32 mouse cellular contexts compared by ENCODE assay signal in the genomic region with DNA sequence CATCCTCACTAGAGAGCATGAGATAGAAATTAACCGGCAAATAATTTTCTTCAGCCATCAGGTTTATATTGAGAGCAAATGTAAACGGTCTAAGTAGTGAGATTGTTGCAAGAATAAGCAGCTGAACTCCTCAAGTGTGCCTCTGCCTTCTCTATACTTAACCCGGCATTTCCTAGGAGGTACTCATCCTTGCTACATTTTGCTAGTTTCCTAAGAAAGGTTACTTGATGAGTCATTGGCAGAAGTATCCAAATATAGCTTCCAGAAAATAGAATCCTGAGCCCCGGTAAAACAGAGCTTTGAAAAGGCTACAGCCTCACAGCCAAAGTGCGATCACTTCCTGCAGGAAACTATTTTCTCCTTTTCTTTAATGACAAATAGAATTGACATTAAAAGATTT. TPM values are rescaled to one million over a fixed set of nuclear protein-coding genes. Genes with fewer than 3 reads are reported as not detected.
DNase-seq lines count a peak whose midpoint lies in the region; ATAC-seq and TF ChIP-seq lines count a peak whose summit lies in the region.
"Had no signal": no experiment of that assay in that cellular context is flagged by ENCODE, and none has a peak within 500 bp of the region (broad histone marks: within the 10 kb centered on the region; RNA-seq: fewer than 3 reads in every experiment).

No protein-coding gene starts in this region.

- H3K4me2 ChIP-seq in heart, embryonic 13.5 days: no peak overlapping the region
- H3K4me2 ChIP-seq in forebrain, embryonic 14.5 days (ENCODE audit: low read length): no peak overlapping the region
- H3K4me2 ChIP-seq: forebrain, embryonic 15.5 days; hindbrain, embryonic 15.5 days; limb, embryonic 15.5 days; liver, embryonic 13.5 days; midbrain, embryonic 13.5 days; neural tube, embryonic 15.5 days had no signal

- peaks cover 16% of the 10 kb centered on the region for H3K4me1 ChIP-seq in heart, embryonic 13.5 days
- 0 out of 2 replicates have a peak, but pooled peaks cover 2% of the 10 kb centered on the region for H3K4me1 ChIP-seq in olfactory bulb, adult 2 months (ENCODE audit: control insufficient read depth, insufficient read depth, low read length)
- no peaks in the 10 kb centered on the region for H3K4me1 ChIP-seq in forebrain, embryonic 14.5 days (ENCODE audit: control insufficient read depth, insufficient read depth, low read length)
- H3K4me1 ChIP-seq: forebrain, embryonic 15.5 days; hindbrain, embryonic 15.5 days; limb, embryonic 10.5 days; neural tube, embryonic 15.5 days had no signal

- no peak for DNase-seq in heart, adult 11 months
- DNase-seq in 3T3-L1 (ENCODE audit: low read depth, low spot score): peak; percentile 69
- DNase-seq in NIH3T3 (ENCODE audit: low read depth): peak; percentile 61
- no peak for DNase-seq in thymus, postnatal 36 days
- DNase-seq in forebrain, embryonic 14.5 days (ENCODE audit: low spot score): no peak
- DNase-seq: adrenal gland, adult 8-10 months; B cell, adult 2 months; cerebellum, adult 11 months; cerebellum, adult 9-10 months; cerebellum, postnatal 36 days; gastrocnemius, postnatal 10 days; kidney, adult 18-20 months; kidney, postnatal 36 days; liver, embryonic 13.5 days; lung, adult 2 months; lung, postnatal 10 days; right cerebral cortex, postnatal 4 days; thymus, adult 2 months; thymus, postnatal 4 days had no signal

- H3K27ac ChIP-seq in heart, embryonic 13.5 days (replicated peaks): peak overlapping the region; percentile 16; the same call in 1 of the 2 replicates
- H3K27ac ChIP-seq in olfactory bulb, adult 2 months (ENCODE audit: insufficient read depth, low read depth, low read length): peak overlapping the region; percentile 87
- H3K27ac ChIP-seq in forebrain, embryonic 14.5 days (ENCODE audit: low read depth, low read length): no peak overlapping the region
- H3K27ac ChIP-seq: forebrain, embryonic 15.5 days; hindbrain, embryonic 15.5 days; layer of hippocampus, adult 2 months; limb, embryonic 10.5 days; limb, embryonic 15.5 days; liver, embryonic 13.5 days; macrophage; midbrain, embryonic 13.5 days; neural tube, embryonic 15.5 days; stomach, postnatal 0 days had no signal

- TF ChIP-seq CTCF in olfactory bulb, adult 2 months (IDR thresholded peaks at IDR 0.05; ENCODE audit: insufficient read depth, low read depth, low read length): no peak

- no peaks in the 10 kb centered on the region for H3K36me3 ChIP-seq in heart, embryonic 13.5 days
- H3K36me3 ChIP-seq in forebrain, embryonic 14.5 days (ENCODE audit: control insufficient read depth, insufficient read depth, low read length): no peaks in the 10 kb centered on the region
- H3K36me3 ChIP-seq: forebrain, embryonic 15.5 days; heart, embryonic 10.5 days; hindbrain, embryonic 15.5 days; limb, embryonic 10.5 days; limb, embryonic 15.5 days; liver, embryonic 13.5 days; midbrain, embryonic 13.5 days; neural tube, embryonic 15.5 days had no signal

- no peak for ATAC-seq in heart, embryonic 13.5 days (ENCODE audit: extremely low read depth, insufficient number of reproducible peaks, low FRiP score, low TSS enrichment)
- ATAC-seq in forebrain, embryonic 14.5 days: no peak
- ATAC-seq: forebrain, embryonic 15.5 days; inflammation-experienced regulatory T-cells, adult 6 months; midbrain, embryonic 13.5 days had no signal

- no peaks in the 10 kb centered on the region for H3K9me3 ChIP-seq in heart, embryonic 13.5 days
- no peaks in the 10 kb centered on the region for H3K9me3 ChIP-seq in forebrain, embryonic 14.5 days (replicated peaks; ENCODE audit: control insufficient read depth, low read length)
- H3K9me3 ChIP-seq: forebrain, embryonic 15.5 days; heart, embryonic 10.5 days; hindbrain, embryonic 15.5 days; limb, embryonic 10.5 days; limb, embryonic 15.5 days; liver, embryonic 13.5 days; midbrain, embryonic 13.5 days; neural tube, embryonic 15.5 days had no signal

- H3K9ac ChIP-seq in heart, embryonic 13.5 days: no peak overlapping the region
- H3K9ac ChIP-seq in forebrain, embryonic 14.5 days (ENCODE audit: low read length): no peak overlapping the region
- H3K9ac ChIP-seq: forebrain, embryonic 15.5 days; hindbrain, embryonic 15.5 days; limb, embryonic 15.5 days; liver, embryonic 13.5 days; midbrain, embryonic 13.5 days; neural tube, embryonic 15.5 days had no signal

- TF ChIP-seq POLR2A in olfactory bulb, adult 2 months (IDR thresholded peaks at IDR 0.05; ENCODE audit: insufficient read depth, low read depth, low read length): no peak

- no peaks in the 10 kb centered on the region for H3K27me3 ChIP-seq in heart, embryonic 13.5 days (replicated peaks)
- no peaks in the 10 kb centered on the region for H3K27me3 ChIP-seq in forebrain, embryonic 14.5 days (replicated peaks; ENCODE audit: control insufficient read depth, insufficient read depth, low read length)
- H3K27me3 ChIP-seq: forebrain, embryonic 15.5 days; hindbrain, embryonic 15.5 days; limb, embryonic 15.5 days; liver, embryonic 13.5 days; midbrain, embryonic 13.5 days; neural tube, embryonic 15.5 days had no signal

- 51% methylated on average over 5 of the region's 5 CpGs for WGBS in heart, embryonic 13.5 days
- WGBS in olfactory bulb, adult 2 months: 31% methylated on average over 5 of the region's 5 CpGs
- 94% methylated on average over 5 of the region's 5 CpGs for WGBS in forebrain, embryonic 14.5 days

- H3K4me3 ChIP-seq in heart, embryonic 13.5 days: no peak overlapping the region
- no peak overlapping the region for H3K4me3 ChIP-seq in olfactory bulb, adult 2 months (ENCODE audit: insufficient read depth, low read depth, low read length)
- no peak overlapping the region for H3K4me3 ChIP-seq in forebrain, embryonic 14.5 days (ENCODE audit: low read depth, low read length)
- H3K4me3 ChIP-seq: forebrain, embryonic 15.5 days; heart, embryonic 10.5 days; hindbrain, embryonic 15.5 days; layer of hippocampus, adult 2 months; limb, embryonic 10.5 days; limb, embryonic 15.5 days; liver, embryonic 13.5 days; midbrain, embryonic 13.5 days; neural tube, embryonic 15.5 days had no signal

RNA-seq across cellular contexts. Expression of gene Ppm1a, which starts 7.2 kb away (rescaled TPM):
- 35.9 and 43.5 TPM in 2 replicates for polyA plus RNA-seq in heart, embryonic 13.5 days (2015; fragmentation: Nextera tagmentation; extraction: Ambion mirVana)
- 268 and 406 TPM in 2 replicates for polyA plus RNA-seq in olfactory bulb, adult 2 months (2012; ENCODE audit: insufficient read depth, insufficient read length, low replicate concordance, missing spikeins)
- polyA plus RNA-seq in forebrain, embryonic 14.5 days (2014; fragmentation: Nextera tagmentation; extraction: Ambion mirVana): 45.8 and 53.0 TPM in 2 replicates

Comparison
In these comparisons a context has a peak if more than half of its experiments do, and no peak if none do; other contexts are left out.
1. DNase-seq: peak in 3T3-L1 (single experiment) and NIH3T3 (single experiment); none in heart, adult 11 months (single experiment), thymus, postnatal 36 days (0 of 2) and forebrain, embryonic 14.5 days (single experiment).